Mouse (Mus musculus): ENCODE results near the gene Pabpn1l.

Pabpn1l gene

GRCm38 (mm10) chr8:122571153-122571552 is 51.4 kb downstream of the Pabpn1l start:
- peak overlapping the region; percentile 100 for H3K4me3 ChIP-seq (replicated peaks; ENCODE audit: low read length)
- no peaks in the 10 kb centered on the region for H3K9me3 ChIP-seq (ENCODE audit: low read length)
- peaks cover 85% of the 10 kb centered on the region for H3K4me1 ChIP-seq (replicated peaks; ENCODE audit: low read depth, low read length)
- peaks cover 71% of the 10 kb centered on the region for H3K36me3 ChIP-seq (ENCODE audit: insufficient read depth, low read length)
- no peaks in the 10 kb centered on the region for H3K27me3 ChIP-seq (ENCODE audit: insufficient read depth, low read length)
- TF ChIP-seq POU5F1 (IDR thresholded peaks at IDR 0.05; ENCODE audit: borderline replicate concordance, low read length) = no peak
- no peak for TF ChIP-seq CTCF (conservative IDR thresholded peaks at IDR 0.05; ENCODE audit: low read length)

- Histone ChIP-seq H3K36me3 (ENCODE audit: insufficient read depth, low read length) (peaks cover 62% of the 10 kb centered on the region), H3K4me3 (replicated peaks; ENCODE audit: low read length) (peak overlapping the region; percentile 100), H3K9me3 (ENCODE audit: low read length) (no peaks in the 10 kb centered on the region), H3K4me1 (replicated peaks; ENCODE audit: low read depth, low read length) (peaks cover 85% of the 10 kb centered on the region), H3K27me3 (ENCODE audit: insufficient read depth, low read length) (no peaks in the 10 kb centered on the region)
- no peak for TF ChIP-seq CTCF (conservative IDR thresholded peaks at IDR 0.05; ENCODE audit: low read length)
- no peak for TF ChIP-seq POU5F1 (IDR thresholded peaks at IDR 0.05; ENCODE audit: borderline replicate concordance, low read length)
- TF ChIP-seq NANOG (IDR thresholded peaks at IDR 0.05; ENCODE audit: borderline replicate concordance, low read length) = no peak
Observed at GRCm38 (mm10) chr8:122569996-122570395, 52.5 kb downstream of the Pabpn1l start.

Measured in E14TG2a.4 (cell line).